Mouse (Mus musculus): ENCODE results near the gene Skap2. TPM values are rescaled to one million over a fixed set of nuclear protein-coding genes. Genes with fewer than 3 reads are reported as not detected.

Gene Skap2
- polyA plus RNA-seq, 1 experiment from 2014 or later: 16.1 TPM

DNA sequence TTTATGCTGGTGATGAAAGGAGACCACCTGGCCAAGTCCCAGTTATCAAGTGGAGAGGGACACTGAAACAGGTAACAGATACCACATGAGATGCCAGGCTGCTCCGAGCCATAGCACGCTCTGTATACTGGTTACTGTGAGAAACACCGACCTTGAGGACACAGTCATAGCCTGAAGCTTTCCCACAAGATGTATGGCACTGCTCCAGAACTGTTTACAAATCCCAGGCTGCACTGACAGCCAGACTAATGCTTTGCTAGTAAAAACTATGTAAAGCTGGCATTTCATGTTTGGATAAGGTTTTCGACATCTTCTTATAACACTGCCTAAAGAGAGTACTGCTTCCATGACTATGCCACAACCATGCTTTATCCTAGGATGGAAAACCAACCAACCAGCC is 90.5 kb downstream of the Skap2 start:
- Histone ChIP-seq H3K27me3 (ENCODE audit: control insufficient read depth, insufficient read depth, low read depth, low read length) (no peaks in the 10 kb centered on the region), H3K4me1 (ENCODE audit: control insufficient read depth, low read depth, low read length) (no peaks in the 10 kb centered on the region), H3K27ac (ENCODE audit: low read length) (no peak overlapping the region), H3K4me2 (ENCODE audit: low read depth, low read length) (no peak overlapping the region), H3K4me3 (ENCODE audit: low read depth, low read length) (no peak overlapping the region), H3K9ac (ENCODE audit: low read depth, low read length) (no peak overlapping the region), H3K36me3 (ENCODE audit: control insufficient read depth, insufficient read depth) (no peaks in the 10 kb centered on the region), H3K9me3 (replicated peaks; ENCODE audit: control insufficient read depth, low read length) (no peaks in the 10 kb centered on the region)
- no peak for ATAC-seq (ENCODE audit: low read depth)
- WGBS (ENCODE audit: insufficient replicate concordance): 64% methylated on average over 4 of the region's 4 CpGs

- no peak for ATAC-seq (ENCODE audit: low read depth)
- H3K4me3 ChIP-seq (ENCODE audit: low read depth, low read length): no peak overlapping the region
- H3K4me1 ChIP-seq (ENCODE audit: control insufficient read depth, low read depth, low read length): no peaks in the 10 kb centered on the region
- no peaks in the 10 kb centered on the region for H3K36me3 ChIP-seq (ENCODE audit: control insufficient read depth, insufficient read depth)
- no peak overlapping the region for H3K27ac ChIP-seq (ENCODE audit: low read length)
- H3K27me3 ChIP-seq (ENCODE audit: control insufficient read depth, insufficient read depth, low read depth, low read length): no peaks in the 10 kb centered on the region
- no peak overlapping the region for H3K4me2 ChIP-seq (ENCODE audit: low read depth, low read length)
- H3K9me3 ChIP-seq (replicated peaks; ENCODE audit: control insufficient read depth, low read length): no peaks in the 10 kb centered on the region
- no peak overlapping the region for H3K9ac ChIP-seq (ENCODE audit: low read depth, low read length)
Measured at GRCm38 (mm10) chr6:51908495-51908894, 103.9 kb downstream of the Skap2 start.

GRCm38 (mm10) chr6:51905659-51906058 is 106.7 kb downstream of the Skap2 start:
- 57% methylated on average over 4 of the region's 4 CpGs for WGBS (ENCODE audit: insufficient replicate concordance)
- Histone ChIP-seq H3K4me2 (ENCODE audit: low read depth, low read length) (no peak overlapping the region), H3K9me3 (replicated peaks; ENCODE audit: control insufficient read depth, low read length) (no peaks in the 10 kb centered on the region), H3K27ac (ENCODE audit: low read length) (no peak overlapping the region), H3K4me3 (ENCODE audit: low read depth, low read length) (no peak overlapping the region), H3K9ac (ENCODE audit: low read depth, low read length) (no peak overlapping the region), H3K27me3 (ENCODE audit: control insufficient read depth, insufficient read depth, low read depth, low read length) (no peaks in the 10 kb centered on the region), H3K4me1 (ENCODE audit: control insufficient read depth, low read depth, low read length) (no peaks in the 10 kb centered on the region), H3K36me3 (ENCODE audit: control insufficient read depth, insufficient read depth) (no peaks in the 10 kb centered on the region)
- ATAC-seq (ENCODE audit: low read depth): no peak

DNA sequence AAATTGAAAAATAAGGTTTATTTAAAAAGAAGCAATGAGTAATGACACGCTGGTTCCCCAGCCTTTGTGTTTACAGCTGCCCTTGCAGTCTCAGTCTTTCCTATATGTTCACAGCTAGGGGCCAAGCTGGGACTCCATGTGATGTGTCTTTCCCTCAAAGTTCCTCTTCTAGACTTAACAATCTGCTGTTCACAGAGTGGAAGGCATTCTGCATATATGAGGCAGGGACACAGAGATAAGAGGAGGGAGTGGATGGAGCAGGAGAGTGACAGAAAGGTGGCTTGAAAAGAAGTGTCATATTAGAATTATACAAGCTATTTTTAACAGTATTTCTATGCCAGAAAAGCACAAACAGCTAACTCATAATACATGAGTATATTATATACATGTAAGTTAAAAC is 110.8 kb downstream of the Skap2 start:
- Histone ChIP-seq H3K27ac (ENCODE audit: low read length) (no peak overlapping the region), H3K9ac (ENCODE audit: low read depth, low read length) (no peak overlapping the region), H3K4me3 (ENCODE audit: low read depth, low read length) (no peak overlapping the region), H3K4me2 (ENCODE audit: low read depth, low read length) (no peak overlapping the region), H3K4me1 (ENCODE audit: control insufficient read depth, low read depth, low read length) (no peaks in the 10 kb centered on the region), H3K9me3 (replicated peaks; ENCODE audit: control insufficient read depth, low read length) (no peaks in the 10 kb centered on the region), H3K27me3 (ENCODE audit: control insufficient read depth, insufficient read depth, low read depth, low read length) (no peaks in the 10 kb centered on the region), H3K36me3 (ENCODE audit: control insufficient read depth, insufficient read depth) (no peaks in the 10 kb centered on the region)
- 35% methylated on average over 1 of the region's 1 CpGs for WGBS (ENCODE audit: insufficient replicate concordance)
- no peak for ATAC-seq (ENCODE audit: low read depth)

- Histone ChIP-seq H3K4me3 (ENCODE audit: low read depth, low read length) (no peak overlapping the region), H3K36me3 (ENCODE audit: control insufficient read depth, insufficient read depth) (no peaks in the 10 kb centered on the region), H3K27me3 (ENCODE audit: control insufficient read depth, insufficient read depth, low read depth, low read length) (no peaks in the 10 kb centered on the region), H3K27ac (ENCODE audit: low read length) (no peak overlapping the region), H3K9ac (ENCODE audit: low read depth, low read length) (no peak overlapping the region), H3K9me3 (replicated peaks; ENCODE audit: control insufficient read depth, low read length) (no peaks in the 10 kb centered on the region), H3K4me2 (ENCODE audit: low read depth, low read length) (no peak overlapping the region), H3K4me1 (ENCODE audit: control insufficient read depth, low read depth, low read length) (no peaks in the 10 kb centered on the region)
- WGBS (ENCODE audit: insufficient replicate concordance): 56% methylated on average over 8 of the region's 8 CpGs
- ATAC-seq (ENCODE audit: low read depth): no peak
Measured at GRCm38 (mm10) chr6:51898318-51898994, 113.9 kb downstream of the Skap2 start.

DNA sequence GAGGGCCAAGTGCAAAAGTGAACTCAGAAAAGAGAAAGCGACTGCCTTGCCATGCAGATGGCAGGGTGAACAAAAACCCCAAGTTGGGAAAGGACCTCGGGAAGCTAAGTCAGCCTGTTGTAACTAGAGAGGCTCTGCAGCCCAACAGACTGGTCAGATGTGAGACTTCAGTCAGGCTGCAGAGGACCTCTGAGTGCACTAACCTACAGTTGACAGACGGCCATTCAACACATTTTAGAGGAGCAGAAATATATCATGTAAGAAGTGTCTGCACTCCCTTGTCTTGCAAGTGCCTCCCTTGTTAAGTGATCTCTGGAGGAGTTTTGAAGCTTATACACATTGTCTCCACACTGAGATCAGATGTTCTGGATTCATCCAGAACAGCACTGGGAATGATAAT is 116.6 kb downstream of the Skap2 start:
- H3K27me3 ChIP-seq (ENCODE audit: control insufficient read depth, insufficient read depth, low read depth, low read length): no peaks in the 10 kb centered on the region
- WGBS (ENCODE audit: insufficient replicate concordance): 55% methylated on average over 3 of the region's 3 CpGs
- H3K9me3 ChIP-seq (replicated peaks; ENCODE audit: control insufficient read depth, low read length): no peaks in the 10 kb centered on the region
- H3K27ac ChIP-seq (ENCODE audit: low read length): no peak overlapping the region
- no peak overlapping the region for H3K4me3 ChIP-seq (ENCODE audit: low read depth, low read length)
- H3K36me3 ChIP-seq (ENCODE audit: control insufficient read depth, insufficient read depth): no peaks in the 10 kb centered on the region
- H3K4me2 ChIP-seq (ENCODE audit: low read depth, low read length): no peak overlapping the region
- no peak for ATAC-seq (ENCODE audit: low read depth)
- no peak overlapping the region for H3K9ac ChIP-seq (ENCODE audit: low read depth, low read length)
- H3K4me1 ChIP-seq (ENCODE audit: control insufficient read depth, low read depth, low read length): no peaks in the 10 kb centered on the region

DNA sequence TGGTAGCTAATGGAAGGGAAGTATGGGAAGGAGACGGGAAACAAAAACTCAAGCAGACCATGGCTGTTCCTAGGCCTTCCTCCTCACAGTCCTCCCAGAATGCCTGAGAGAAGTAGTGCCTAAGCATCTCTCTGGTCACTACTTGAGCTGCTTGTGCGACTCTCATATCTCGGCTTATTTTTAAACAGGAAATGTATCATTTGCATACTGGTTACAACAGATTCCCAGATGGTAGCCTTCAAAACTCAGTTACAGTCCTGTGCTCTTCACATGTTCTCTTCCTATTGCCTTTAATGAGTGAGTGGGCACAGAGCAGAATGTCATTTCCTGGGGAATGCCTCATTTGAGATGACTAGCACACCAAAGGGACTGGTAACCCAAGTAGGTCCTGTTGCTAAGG is 117.6 kb downstream of the Skap2 start:
- no peak for ATAC-seq (ENCODE audit: low read depth)

DNA sequence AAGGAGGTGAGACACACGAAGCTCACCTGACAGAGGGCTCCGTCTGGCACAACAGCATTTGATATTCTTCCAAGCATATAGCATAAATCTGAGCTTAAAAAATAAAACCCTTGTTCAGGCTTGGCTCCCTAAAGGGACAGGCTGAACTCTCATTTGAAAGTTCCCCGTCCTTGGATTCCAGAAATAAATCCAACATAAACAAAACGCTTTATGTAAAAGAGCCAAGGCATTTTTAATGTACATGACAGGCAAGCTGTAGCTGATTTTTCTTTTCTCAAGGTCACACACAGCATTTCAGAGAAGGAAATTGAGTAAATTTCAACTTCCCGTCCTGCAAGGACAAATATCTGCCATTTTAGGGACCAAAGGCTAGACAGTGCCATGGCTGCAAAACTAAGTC is 122.0 kb downstream of the Skap2 start:
- Histone ChIP-seq H3K27ac (ENCODE audit: low read length) (no peak overlapping the region), H3K4me1 (ENCODE audit: control insufficient read depth, low read depth, low read length) (no peaks in the 10 kb centered on the region), H3K4me2 (ENCODE audit: low read depth, low read length) (no peak overlapping the region), H3K36me3 (ENCODE audit: control insufficient read depth, insufficient read depth) (no peaks in the 10 kb centered on the region), H3K27me3 (ENCODE audit: control insufficient read depth, insufficient read depth, low read depth, low read length) (no peaks in the 10 kb centered on the region), H3K9ac (ENCODE audit: low read depth, low read length) (no peak overlapping the region), H3K9me3 (replicated peaks; ENCODE audit: control insufficient read depth, low read length) (no peaks in the 10 kb centered on the region), H3K4me3 (ENCODE audit: low read depth, low read length) (no peak overlapping the region)
- WGBS (ENCODE audit: insufficient replicate concordance): 62% methylated on average over 5 of the region's 5 CpGs
- no peak for ATAC-seq (ENCODE audit: low read depth)

More for the DNA sequence above, 117.6 kb downstream of the Skap2 start:
- Histone ChIP-seq H3K4me3 (ENCODE audit: low read depth, low read length) (no peak overlapping the region), H3K36me3 (ENCODE audit: control insufficient read depth, insufficient read depth) (no peaks in the 10 kb centered on the region), H3K27me3 (ENCODE audit: control insufficient read depth, insufficient read depth, low read depth, low read length) (no peaks in the 10 kb centered on the region), H3K9ac (ENCODE audit: low read depth, low read length) (no peak overlapping the region), H3K4me1 (ENCODE audit: control insufficient read depth, low read depth, low read length) (no peaks in the 10 kb centered on the region), H3K4me2 (ENCODE audit: low read depth, low read length) (no peak overlapping the region), H3K27ac (ENCODE audit: low read length) (no peak overlapping the region), H3K9me3 (replicated peaks; ENCODE audit: control insufficient read depth, low read length) (no peaks in the 10 kb centered on the region)
- WGBS (ENCODE audit: insufficient replicate concordance): 47% methylated on average over 3 of the region's 3 CpGs

GRCm38 (mm10) chr6:51889824-51890223 is 122.5 kb downstream of the Skap2 start:
- Histone ChIP-seq H3K27ac (ENCODE audit: low read length) (no peak overlapping the region), H3K27me3 (ENCODE audit: control insufficient read depth, insufficient read depth, low read depth, low read length) (no peaks in the 10 kb centered on the region), H3K9me3 (replicated peaks; ENCODE audit: control insufficient read depth, low read length) (no peaks in the 10 kb centered on the region), H3K4me1 (ENCODE audit: control insufficient read depth, low read depth, low read length) (no peaks in the 10 kb centered on the region), H3K4me2 (ENCODE audit: low read depth, low read length) (no peak overlapping the region), H3K4me3 (ENCODE audit: low read depth, low read length) (no peak overlapping the region), H3K36me3 (ENCODE audit: control insufficient read depth, insufficient read depth) (no peaks in the 10 kb centered on the region), H3K9ac (ENCODE audit: low read depth, low read length) (no peak overlapping the region)
- 61% methylated on average over 4 of the region's 4 CpGs for WGBS (ENCODE audit: insufficient replicate concordance)
- no peak for ATAC-seq (ENCODE audit: low read depth)

Measured in liver, embryonic 16.5 days (tissue).